Mouse (Mus musculus): ENCODE measurements around the gene Atp7a.

Atp7a gene

GRCm38 (mm10) chrX:106080811-106081443 lies 53.9 kb downstream of the Atp7a start:
- no peak for DNase-seq (ENCODE audit: low read depth, low spot score)

DNA sequence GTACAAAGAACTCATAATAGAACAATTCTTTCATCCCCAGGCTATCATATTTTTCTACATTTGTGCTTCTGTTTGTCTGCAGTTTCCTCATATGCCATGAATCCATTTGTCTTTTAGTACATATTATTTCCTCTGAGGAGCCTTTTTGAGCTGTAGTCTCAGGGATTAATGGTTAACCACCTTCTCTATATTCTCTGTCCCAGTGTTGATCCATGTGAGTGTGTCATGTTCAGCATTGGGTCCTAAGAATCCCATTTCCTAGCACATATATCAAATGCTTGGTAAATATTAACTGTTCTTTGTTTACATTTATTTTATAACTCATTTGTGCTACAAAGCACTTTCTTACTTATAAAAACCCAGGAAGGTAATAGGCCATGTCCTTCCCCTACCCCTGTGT lies 55.4 kb downstream of the Atp7a start:
- DNase-seq (ENCODE audit: low read depth, low spot score): no peak

GRCm38 (mm10) chrX:106085132-106085531 lies 58.1 kb downstream of the Atp7a start:
- DNase-seq (ENCODE audit: low read depth, low spot score): no peak

GRCm38 (mm10) chrX:106085564-106085963 lies 58.5 kb downstream of the Atp7a start:
- DNase-seq (ENCODE audit: low read depth, low spot score): no peak

DNA sequence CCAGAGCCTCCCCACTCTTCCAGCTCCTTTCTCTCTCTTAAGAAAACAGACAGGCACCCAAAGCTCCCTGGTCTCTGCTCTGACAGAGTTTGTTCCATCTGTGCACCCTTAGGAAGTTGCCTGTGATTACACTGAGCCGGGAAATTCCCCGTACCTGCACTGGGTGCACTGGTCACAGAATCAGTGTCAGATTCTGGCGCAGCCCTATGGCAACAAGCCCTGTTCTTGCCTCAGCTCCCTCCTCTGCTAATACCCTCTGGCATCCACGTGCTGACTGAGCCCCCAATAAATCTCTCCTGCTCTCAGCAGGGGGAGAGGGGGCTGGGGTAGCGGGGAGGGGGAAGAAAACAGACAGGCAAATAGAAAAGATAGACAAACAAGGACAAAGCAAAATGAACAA lies 65.9 kb downstream of the Atp7a start:
- DNase-seq (ENCODE audit: low read depth, low spot score): no peak

DNA sequence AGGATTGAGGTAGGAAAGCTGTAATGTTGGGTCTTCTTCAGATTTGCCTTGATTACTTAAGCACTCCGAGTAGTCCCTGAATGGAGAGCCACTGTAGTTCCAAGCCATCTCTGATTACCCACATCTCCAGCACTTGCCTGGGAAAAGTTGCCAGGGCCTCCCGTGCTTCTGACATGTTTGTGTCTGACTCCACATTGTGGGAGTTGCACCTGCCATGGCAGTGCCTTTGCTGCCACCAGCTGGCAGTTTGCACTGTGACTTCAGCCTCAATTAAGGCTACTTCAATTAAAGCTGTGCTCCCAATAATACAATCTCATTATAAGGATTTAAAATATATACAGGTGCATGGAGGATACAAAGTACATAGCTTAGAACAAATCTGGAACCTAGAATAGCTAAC lies 78.4 kb downstream of the Atp7a start:
- DNase-seq (ENCODE audit: low read depth, low spot score): peak; percentile 5

DNA sequence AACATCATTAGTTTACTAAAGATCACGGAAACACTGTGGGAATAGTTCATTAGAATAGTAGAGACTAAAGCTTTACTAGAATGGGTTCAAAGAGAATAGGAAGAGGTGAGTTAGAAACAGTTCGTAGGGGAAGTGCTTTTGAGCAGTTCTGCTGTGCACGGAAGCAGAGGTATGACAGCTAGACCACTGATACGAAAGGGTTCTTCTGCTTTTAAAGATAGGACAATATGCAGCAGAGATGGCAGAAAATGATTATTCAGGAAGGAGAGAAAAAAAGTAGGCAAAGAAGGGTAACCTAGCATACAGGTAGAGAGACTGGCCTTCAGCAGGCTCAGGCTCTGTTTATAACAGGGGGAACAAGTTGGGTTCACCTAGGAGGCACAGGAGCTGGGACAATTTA lies 86.8 kb downstream of the Atp7a start:
- DNase-seq (ENCODE audit: low read depth, low spot score): no peak

- no peak for DNase-seq (ENCODE audit: low read depth, low spot score)
Measured at GRCm38 (mm10) chrX:106114674-106115073, 87.6 kb downstream of the Atp7a start.

DNA sequence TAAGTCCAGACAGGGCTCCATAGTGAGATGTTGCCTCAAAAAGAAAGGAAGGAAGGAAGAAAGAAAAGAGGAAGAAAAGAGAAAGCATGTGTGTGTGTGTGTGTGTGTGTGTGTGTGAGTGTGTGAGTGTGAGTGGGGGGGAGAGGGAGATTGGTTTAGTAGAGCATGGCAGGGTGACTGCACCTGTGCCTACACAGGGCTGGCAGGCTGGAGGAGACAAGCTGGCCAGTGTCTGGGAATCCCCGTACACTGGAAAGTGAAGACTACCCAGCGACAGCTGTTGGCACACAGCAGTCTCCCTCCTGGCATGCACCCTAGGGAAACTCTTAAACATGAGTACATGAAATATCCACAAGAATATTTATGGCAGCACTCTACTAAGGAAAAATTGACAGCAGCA lies 95.7 kb downstream of the Atp7a start:
- peak; percentile 74 for DNase-seq (ENCODE audit: low read depth, low spot score)

DNA sequence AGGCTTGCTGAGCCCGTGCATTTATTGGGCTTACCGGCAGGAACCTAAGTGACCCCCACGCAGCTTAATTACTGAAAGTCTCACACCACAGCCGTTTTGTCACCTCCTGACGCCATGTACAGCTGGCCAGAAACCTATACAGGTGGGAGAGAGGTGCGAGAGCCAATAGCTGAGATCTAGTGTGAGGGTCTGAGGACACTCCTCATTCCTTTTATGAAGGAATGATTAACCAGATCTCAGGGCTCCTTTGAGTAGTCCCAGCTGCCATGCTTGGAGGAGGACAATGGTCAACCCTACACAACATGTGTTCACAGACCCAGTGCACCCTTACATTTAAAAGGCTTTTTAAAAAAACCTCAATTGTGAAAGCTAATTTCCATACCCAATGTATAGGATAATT lies 101.2 kb downstream of the Atp7a start:
- DNase-seq (ENCODE audit: low read depth, low spot score): no peak

- DNase-seq (ENCODE audit: low read depth, low spot score): no peak
Measured at GRCm38 (mm10) chrX:106129877-106130276, 102.8 kb downstream of the Atp7a start.

DNA sequence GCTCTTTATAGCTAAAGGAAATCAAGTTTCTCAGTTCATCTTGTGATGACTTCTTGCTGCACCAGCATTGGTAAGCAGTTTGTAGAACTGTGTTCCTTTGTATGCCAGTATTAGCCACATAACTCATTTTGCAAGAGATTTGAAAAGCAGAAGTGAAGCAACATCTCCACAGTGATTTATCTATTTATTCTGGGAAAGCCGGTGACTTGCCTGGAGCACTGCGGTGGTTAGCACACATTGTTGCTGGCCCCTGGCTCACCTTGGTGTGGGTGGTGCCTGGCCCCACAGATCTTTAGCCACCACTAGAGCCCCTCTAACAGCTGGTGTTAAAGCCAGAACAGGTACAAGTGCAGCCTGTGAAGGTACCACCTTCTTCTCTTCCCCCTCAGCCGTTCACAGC lies 107.8 kb downstream of the Atp7a start:
- DNase-seq (ENCODE audit: low read depth, low spot score): peak; percentile 37

DNA sequence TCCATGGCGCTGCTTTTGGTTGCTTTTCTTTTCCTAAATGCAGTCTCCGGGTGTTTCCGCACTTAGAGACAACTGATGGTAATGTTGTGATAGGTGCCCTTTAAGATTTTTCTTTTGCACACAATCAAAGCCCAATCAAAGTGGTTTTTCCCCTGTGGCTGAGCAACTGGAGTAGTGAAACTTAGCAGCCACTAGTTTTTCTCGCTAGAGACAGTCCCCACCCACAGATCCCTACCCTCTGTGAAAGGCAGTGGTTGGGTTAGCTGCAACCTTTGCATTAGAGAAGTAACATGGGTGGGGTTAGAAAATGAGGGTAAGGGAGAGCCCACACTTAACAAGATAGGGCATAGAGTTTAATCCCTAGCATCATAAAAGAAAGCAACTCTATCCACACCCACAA lies 108.4 kb downstream of the Atp7a start:
- DNase-seq (ENCODE audit: low read depth, low spot score): peak; percentile 38

DNA sequence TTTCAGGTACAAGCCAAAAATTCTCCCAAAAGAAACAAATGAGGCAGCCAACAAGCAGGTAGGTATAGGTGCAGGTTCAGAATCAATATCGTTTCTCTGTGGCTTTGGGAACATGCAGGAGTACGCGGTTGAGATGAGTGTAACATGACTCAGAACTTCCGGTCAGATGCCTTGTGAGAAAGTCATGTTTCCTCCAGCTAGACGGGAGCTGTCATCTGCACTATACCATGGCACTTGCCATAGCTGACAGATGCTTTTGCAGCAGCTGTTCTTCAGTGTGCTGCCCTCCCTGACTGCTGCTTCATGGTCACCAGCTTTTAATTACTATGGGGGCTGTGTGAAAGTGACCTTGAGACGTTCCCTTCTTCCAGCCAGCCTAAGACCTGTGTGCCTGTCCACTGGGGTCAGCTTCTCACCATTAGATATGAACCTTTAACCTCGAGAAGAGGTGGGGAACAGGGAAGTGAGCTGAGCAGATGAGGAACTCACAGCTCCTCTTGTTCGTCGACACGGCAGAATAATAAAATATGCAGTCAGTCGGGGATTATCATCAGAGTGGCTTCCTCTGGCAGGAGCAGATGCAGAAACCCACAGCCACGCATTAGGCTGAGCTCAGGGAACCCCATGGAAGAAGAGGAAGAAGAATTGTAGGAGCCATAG lies 109.0 kb downstream of the Atp7a start:
- peak; percentile 69 for DNase-seq (ENCODE audit: low read depth, low spot score)

- DNase-seq (ENCODE audit: low read depth, low spot score): peak; percentile 78
Measured at GRCm38 (mm10) chrX:106139309-106140070, 112.4 kb downstream of the Atp7a start.

DNA sequence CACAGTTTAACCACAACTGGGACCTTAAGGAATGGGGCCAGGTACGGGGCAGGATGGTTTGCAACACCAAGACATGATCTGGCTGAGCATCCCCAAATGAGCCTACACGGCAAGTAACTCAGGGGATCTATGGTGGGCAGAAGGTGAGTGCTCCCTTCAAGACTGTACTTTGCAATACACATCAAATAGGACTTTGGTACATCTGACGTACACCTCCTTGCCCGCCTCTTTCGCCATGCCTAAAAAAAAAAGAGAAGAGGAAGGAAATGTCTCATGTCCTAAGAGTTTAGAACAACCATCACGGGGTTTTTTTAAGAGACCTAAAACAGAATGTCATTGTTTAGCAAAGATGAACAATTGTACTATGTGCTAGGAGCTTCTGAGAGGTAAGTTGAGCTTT lies 115.9 kb downstream of the Atp7a start, which contains the start of gene Tlr13:
Gene Tlr13, plus strand, starts transcription at position 269 of the 400 bp plus-strand sequence.
- DNase-seq (ENCODE audit: low read depth, low spot score): no peak

DNA sequence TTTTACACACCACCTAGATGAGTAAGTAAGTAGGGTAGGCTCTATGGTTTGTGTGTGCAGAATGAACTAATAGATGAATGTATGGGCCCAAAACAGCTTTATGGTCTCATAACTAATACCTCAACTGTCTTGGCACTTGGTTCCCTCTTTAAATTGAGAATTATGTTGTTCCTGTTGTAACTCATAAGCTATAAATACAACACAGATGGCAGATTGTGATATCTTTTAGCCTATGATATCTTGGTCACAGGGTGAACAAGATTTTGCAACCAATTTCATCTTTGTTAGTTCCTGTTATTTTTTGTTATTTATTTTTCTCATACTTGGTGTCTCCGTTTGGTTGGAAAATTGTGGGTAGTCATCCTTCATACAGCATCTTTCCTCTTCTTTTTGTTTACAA lies 121.1 kb downstream of the Atp7a start:
- no peak for DNase-seq (ENCODE audit: low read depth, low spot score)

GRCm38 (mm10) chrX:106149460-106149859 lies 122.4 kb downstream of the Atp7a start:
- DNase-seq (ENCODE audit: low read depth, low spot score): no peak

DNA sequence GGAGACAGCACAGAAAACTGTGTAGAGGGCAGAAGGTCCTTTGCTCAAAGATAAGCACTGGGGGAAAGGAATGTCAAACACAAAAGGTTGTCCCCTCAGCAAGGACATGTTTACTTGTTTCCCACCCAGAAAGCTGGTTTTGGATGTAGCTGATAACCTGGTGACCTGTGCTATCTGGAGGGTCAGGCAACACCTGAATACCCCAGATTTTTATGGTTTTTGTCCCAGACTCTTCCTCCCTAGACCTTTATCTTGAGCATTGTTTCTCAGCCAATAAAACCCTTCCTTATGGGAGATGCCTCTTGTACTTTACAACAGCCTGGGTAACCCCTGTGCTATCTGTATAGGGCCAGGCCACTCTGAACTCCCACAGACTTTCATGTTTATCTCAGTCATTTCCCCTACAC lies 127.1 kb downstream of the Atp7a start:
- no peak for DNase-seq (ENCODE audit: low read depth, low spot score)

DNA sequence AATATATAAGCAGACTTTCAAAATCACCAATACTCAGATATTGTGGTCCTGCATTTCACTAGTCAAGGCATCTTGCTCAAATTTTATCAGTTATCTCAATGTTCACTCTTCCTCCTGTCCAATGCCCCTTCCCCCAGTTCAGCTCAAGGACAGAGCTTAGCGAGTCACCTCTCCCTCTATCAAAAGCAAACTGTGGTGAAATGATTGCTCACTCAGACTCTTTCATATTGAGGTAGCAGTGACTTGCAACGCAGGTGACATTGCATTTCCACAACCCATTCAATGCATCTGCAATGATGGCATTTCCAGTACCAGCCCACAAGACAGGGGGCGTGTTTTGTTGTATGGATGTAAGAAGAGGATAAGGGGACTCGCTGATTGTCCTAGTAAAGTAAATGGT lies 128.8 kb downstream of the Atp7a start:
- DNase-seq (ENCODE audit: low read depth, low spot score): no peak

GRCm38 (mm10) chrX:106163995-106164394 lies 136.9 kb downstream of the Atp7a start:
- DNase-seq (ENCODE audit: low read depth, low spot score): no peak

DNA sequence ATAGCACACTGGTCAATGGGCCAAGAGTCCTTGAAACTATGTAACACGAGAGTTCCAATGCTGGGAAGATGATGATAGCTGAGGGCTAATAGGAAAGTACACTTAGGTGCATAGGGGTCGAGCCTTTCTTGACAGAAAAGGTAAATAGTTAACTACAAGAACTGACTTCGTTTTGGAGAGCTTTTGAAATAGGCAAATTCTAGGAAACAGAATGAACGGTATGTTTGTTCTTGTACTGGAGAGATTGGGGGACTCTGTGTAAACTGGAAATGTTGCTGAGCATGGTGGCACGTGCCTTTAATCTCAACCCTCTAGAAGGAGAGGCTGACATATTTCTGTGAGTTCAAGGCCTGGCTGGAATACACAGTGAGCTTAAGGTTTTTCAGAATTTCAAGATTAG lies 137.5 kb downstream of the Atp7a start:
- no peak for DNase-seq (ENCODE audit: low read depth, low spot score)

GRCm38 (mm10) chrX:106165089-106165488 lies 138.0 kb downstream of the Atp7a start:
- DNase-seq (ENCODE audit: low read depth, low spot score): peak; percentile 53

Data from A20 (cell line).